Mouse (Mus musculus): ENCODE results near the gene Vmn1r171.

- TF ChIP-seq CTCF (IDR thresholded peaks at IDR 0.05) (no peak), POLR2A (IDR thresholded peaks at IDR 0.05; ENCODE audit: insufficient read depth, low read depth, low read length) (no peak)
Observed at GRCm38 (mm10) chr7:23630422-23630821, at the start of gene Vmn1r171.
